Mouse (Mus musculus): ENCODE data around the gene Iars. TPM values are rescaled to one million over a fixed set of nuclear protein-coding genes. Genes with fewer than 3 reads are reported as not detected.

Gene Iars
- total RNA-seq (2021), result 10 to 100 TPM; 71.2 to 71.3 TPM
- long read RNA-seq, experiment 1, full-length matches to known transcripts, result 24 of 33 reads
- long read RNA-seq, experiment 1, partial matches to known transcripts, result 6 of 33 reads
- long read RNA-seq, experiment 1, other reads (novel, unspliced or antisense), result 3 of 33 reads
- long read RNA-seq, experiment 2, full-length matches to known transcripts, result 28 of 39 reads
- long read RNA-seq, experiment 2, partial matches to known transcripts, result 6 of 39 reads
- long read RNA-seq, experiment 2, other reads (novel, unspliced or antisense), result 5 of 39 reads

DNA sequence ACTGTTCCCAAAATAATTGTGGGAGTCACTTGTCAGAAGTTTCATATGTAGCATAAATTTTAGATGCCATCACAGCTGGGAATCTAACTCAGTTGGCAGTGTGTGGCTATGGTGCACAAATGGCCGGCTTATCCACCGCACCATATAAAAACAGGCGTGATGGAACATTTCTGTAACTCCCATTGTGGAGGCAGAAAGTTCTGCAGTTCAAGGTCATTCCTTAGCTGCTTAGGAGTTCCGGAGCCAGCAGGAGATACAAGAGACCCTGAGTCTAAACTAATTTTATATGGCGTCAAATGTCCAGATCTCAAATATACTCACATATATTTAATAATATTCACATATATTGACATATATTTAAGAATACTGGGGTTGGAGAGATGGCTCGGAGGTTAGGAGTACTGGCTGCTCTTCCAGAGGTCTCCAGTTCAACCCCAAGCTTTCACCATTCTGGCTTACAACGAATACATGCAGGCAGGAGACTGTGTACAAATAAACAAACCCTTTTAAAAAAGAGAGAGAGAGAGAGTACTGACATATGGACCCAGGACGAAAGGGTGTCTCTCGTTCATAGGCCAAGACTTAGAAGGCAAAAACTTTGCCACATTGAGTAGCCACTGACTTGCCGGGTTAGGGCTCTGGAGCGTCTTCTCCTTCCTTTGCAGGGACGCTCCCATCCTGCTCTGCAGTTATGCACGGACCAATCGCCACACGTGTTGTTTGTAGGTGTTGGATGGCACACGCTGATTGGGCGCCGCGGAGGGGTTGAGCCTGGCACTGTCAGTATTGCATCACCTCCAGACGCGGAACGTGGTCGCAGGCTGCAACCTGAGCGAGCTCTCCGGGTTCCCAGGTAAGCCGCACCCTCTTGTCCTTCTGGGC lies at the start of gene Iars:
Iars (plus strand) TSS at position 750 of the 882 bp plus-strand sequence.
- peak; percentile 94 to 96 for DNase-seq (ENCODE audit: low spot score in 2 of 2)

GRCm38 (mm10) chr13:49639965-49640364 lies 41.9 kb upstream of the Iars start:
- no peak for DNase-seq (ENCODE audit: low spot score in 2 of 2)

DNA sequence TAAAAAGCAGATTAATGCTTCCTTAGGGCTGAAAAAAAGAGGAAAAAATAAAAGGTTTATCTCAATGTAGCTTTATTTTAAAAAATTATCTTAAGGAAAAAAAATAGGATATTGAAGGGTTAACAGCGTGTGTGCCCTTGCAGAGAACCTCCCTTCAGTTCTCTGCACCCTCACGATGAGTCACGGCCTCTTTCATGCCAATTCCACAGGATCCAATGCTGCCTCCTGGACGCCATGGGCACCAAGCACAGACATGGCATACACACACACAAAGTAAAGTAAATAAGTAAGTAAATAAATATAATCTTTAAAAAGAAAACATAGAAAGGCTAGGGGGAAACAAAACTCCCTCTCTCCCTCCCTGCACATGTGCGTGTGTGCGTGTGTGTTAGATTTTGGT lies 39.2 kb upstream of the Iars start:
- no peak for DNase-seq (ENCODE audit: low spot score in 2 of 2)

GRCm38 (mm10) chr13:49643669-49644362 lies 38.1 kb upstream of the Iars start:
- DNase-seq (ENCODE audit: low spot score in 2 of 2), result no peak

DNA sequence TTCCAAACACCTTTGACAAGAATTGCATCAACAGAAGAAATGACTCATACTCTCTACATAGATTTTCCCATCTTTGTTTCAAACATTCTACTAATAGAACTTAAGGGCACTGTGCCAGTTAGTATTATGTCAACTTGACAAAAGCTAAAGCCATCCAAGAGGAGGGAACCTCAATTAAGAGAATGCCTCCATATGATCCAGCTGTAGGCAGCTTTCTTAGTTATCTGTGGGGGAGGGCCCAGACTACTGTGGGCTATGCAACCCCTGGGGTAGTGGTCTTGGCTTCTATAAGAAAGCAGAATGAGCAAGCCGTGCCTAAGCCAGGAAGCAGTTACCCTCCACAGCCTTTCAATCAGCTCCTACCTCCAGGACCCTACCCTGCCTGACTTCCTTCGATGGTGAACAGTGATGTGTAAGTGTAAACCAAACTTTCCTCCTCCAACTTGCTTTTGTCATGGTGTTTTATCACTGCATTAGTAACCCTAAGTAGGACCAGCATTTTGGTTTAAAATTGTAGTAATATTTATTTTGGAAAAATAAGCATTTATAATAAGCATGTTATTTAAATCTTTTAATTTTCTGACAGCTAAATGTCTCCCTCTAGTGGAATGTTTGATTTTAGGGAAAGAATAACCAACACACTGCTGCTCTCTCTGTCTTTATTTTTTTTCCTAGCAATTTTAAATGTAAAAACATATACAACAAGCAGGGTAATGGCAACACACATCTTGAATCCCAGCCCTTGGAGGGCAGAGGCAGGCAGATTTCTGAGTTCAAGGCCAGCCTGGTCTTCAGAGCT lies 37.0 kb upstream of the Iars start:
- no peak for DNase-seq (ENCODE audit: low spot score in 2 of 2)

DNA sequence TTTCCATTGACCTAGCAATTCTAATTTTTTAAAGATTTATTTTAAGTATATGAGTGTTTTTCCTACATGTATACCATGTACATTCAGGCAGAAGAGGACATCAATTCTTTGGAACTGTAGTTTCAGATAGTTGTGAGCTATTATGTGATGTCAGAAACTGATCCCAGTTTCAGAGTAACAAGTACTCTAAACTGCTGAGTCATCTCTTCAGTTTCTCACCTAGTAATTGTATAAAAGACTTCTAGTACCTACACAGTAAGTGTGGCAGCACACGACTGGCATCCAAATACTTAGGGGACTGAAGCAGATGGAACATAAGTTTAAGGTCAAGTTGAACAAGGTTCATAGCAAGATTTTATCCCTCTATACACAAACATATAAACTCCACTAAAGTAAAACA lies 35.9 kb upstream of the Iars start:
- DNase-seq (ENCODE audit: low spot score in 2 of 2), result no peak

DNA sequence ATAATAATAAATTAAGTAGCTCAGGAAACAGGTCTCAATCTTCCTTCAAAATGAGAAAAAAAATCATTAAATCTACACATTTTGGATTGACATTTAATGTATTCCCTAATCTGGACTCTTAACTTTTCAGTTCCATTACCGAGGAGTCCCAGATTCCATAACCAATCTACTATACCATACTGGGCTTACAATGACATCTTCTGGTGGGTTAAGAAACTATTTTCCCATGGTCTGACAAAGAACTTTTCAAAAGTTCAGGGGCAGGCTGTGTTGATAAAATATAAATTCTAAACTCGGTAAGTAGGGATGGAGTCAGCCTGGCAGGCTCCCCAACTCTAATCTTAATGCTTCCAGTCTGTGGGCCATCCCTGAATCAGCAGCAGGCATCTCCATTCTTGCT lies 30.8 kb upstream of the Iars start:
- no peak for DNase-seq (ENCODE audit: low spot score in 2 of 2)

DNA sequence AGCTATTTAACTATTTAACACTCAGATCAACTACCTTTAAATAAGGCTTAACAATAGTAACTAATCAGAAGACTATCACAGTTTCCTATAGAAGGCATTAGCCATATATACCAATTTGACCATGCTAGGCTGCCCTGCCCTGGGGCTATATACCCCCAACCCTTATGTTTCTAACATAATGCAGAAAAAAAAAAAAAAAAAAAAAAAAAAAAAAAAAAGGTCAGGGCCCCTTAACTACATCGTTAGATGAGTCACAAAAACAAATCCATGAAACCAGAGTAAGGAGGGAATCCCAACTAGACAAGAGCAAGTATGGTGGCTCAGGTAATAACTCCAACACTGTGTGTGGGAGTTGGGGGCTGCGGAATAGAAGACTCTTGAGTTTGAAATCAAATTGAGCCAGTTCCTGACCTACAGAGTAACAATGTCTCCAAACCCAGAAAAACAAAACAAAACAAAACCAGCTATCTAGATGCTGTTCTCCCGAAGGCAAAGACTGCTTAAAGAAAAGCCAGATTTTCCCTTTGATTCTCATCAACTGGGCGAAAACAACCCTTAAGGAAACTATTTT lies 30.0 kb upstream of the Iars start:
- DNase-seq (ENCODE audit: low spot score in 2 of 2), result no peak

- DNase-seq (ENCODE audit: low spot score in 2 of 2), result peak; percentile 98 to 100
These were observed 29.3 kb upstream of the Iars start, which contains the start of the genes Cenpp and Nol8 for GRCm38 (mm10) chr13:49652481-49653179. Gene Cenpp, minus strand, starts transcription at chr13:49652785. Gene Nol8, plus strand, starts transcription at chr13:49653078.

DNA sequence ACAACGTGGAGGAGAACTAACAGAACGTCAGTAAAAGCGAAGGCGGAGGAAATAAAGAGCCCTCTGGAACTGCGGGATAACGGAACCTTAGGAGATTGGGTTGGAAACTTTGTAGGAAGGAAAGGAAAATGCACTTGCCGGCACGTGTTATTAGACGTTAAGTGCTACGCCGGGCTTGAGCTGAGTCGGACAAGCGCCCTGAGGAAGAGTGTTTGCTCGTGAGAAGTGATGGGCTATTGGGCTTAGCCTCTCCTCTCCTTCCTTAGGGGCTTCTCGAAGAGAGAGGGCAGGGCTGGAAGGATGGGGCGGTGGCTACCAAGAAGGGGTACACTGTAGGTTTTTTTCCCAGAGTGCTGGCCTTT lies 28.7 kb upstream of the Iars start:
- no peak for DNase-seq (ENCODE audit: low spot score in 2 of 2)

DNA sequence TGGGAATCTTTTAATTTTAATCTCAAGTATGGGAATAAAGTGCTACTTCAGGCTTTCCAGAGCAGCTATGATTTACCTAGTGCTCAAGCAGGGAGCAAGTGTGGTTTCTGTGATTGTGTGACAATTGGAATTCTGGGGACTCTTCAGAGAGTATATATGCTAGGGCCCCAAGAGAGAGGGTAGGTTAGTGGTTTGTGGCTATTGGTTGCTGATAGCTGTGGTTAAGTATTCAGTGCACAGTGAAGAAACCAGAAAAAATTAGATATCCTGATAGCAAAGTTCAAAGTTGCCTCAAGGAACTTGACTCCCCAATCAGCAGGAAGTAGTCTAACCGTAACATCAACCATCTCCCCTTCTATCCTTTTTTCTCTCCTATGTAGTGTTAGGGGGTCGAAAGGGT lies 4.1 kb upstream of the Iars start:
- no peak for DNase-seq (ENCODE audit: low spot score in 2 of 2)

- no peak for DNase-seq (ENCODE audit: low spot score in 2 of 2)
These were observed 440 bp downstream of the Iars start for GRCm38 (mm10) chr13:49682233-49682846.

DNA sequence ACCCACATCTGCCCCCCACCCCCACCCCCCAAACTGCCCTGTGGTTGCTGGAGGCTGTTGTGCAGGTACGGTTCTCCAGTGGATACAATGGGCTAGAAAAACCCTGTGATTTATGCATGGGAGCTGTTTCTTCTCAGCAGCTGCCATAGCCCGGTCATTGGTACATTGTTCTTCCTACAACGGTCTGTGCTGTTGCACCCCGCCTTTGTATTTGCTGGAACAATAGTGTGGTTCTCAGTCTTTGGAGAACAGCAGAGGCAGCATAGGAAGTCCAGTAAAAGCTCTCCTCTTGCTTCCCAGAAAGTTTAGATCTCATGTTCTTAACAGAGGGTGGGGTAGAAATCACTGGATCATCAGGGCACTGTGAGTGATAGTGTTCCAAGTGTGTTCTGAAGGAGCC lies 2.4 kb downstream of the Iars start:
- DNase-seq (ENCODE audit: low spot score in 2 of 2), result no peak

DNA sequence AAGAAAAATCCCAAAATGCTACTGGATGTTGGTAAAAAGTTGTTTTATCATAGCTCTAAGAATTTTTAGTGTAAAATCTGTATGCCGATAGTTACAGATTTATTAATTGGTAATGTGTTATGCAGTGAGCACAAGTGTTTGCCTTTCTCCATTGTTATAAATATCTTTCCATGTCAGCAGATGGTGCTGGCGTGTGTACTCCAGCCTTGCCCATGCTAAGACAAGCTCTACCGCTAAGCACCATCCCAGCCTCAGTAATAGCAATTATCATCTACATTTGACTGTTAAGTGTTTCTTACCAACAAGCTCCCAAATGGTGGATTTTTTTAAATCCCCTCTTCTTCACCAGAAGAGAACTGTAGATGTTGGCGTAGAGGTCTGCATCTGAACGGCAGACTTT lies 9.2 kb downstream of the Iars start:
- DNase-seq (ENCODE audit: low spot score in 2 of 2), result no peak

DNA sequence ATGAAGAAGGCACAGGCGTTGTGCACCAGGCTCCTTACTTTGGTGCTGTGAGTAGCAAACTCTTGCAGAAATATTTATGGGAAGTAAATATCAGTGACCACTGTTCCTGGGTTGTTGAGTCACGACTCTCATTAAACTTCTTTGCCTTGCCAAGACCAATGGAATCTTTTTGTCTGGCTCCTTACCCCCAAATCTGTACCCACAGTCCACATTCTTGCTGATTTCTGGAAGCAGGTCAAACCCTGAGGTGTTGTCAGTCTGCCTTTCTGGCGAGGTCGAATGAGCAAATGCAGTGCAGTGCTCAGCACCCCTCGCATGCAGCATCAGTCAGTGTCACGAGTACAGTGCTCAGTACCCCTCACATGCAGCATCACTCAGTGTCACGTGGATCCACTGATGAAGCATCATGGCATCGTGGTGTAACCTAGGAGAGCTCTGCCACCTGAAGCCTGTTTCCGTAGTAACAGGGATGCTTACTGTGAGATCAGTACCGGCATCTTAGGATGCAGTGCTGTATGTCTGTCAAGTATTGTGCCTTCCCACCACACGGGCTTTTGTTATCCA lies 21.4 kb downstream of the Iars start:
- no peak for DNase-seq (ENCODE audit: low spot score in 2 of 2)

DNA sequence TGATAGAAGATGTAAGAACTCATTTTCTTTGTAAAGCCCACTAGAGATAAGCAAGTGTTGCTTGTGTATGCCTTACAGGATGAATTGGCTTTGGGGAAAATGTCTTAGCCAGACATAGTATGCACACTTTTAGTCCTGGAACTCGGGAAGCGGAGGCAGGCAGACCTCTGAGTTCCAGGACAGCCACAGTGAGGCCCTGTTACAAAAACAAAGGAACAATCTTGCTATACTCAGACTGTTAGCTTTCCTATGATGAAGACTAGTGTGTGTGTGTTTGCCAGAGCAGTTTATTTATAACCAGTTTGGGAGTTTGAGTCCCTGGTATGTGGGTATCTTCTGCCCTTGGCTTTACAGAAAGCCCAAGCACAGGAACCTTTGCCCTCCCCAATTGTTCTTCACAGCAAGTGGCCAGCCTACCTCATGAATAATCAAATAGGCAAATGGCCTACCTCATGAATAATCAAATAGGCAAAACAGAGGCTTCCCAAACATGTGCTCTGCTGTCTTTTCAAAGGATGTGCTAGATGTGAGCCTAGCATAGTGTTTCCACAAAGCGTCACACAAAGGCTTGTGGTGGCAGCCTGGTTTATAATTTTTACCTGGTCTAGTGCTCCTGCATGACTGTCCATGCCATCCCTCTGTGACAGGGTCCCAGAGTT lies 24.3 kb downstream of the Iars start:
- DNase-seq (ENCODE audit: low spot score in 2 of 2), result no peak

GRCm38 (mm10) chr13:49708311-49708710 lies 26.4 kb downstream of the Iars start:
- no peak for DNase-seq (ENCODE audit: low spot score in 2 of 2)

DNA sequence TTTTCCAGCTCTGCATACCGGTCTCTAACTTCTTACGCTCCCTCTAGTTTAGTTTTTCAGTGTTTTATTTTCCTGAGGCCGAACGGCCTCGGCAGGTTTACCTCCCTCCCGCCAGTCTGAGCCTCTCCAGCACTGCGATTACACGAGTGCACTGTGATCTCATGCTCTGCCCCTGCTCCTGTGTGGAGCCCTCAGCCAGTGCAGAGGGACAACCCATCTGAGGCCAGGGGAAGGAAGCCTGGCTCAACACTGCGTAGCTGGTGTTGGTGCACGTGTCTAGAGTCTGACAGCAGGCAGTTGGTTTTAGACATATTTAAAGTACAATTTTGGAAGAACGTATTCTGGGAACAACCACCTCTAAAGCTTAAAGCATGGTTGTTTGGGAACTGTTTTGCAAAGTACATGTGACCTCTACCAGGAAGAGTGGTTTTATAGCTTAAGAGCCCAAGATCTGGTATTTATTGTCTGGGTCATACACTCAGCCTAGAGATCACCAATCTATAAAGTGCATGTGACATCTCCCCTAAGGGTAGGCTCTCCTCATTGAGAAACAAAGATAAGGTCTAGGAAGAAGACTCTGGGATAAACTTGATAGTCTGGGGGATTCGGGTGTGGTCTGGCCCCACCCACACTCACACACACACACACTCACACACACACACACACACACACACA lies 30.3 kb downstream of the Iars start:
- DNase-seq (ENCODE audit: low spot score in 2 of 2), result no peak
